Mouse (Mus musculus): Measurements from ENCODE around the gene Pla2g4e. TPM values are rescaled to one million over a fixed set of nuclear protein-coding genes. Genes with fewer than 3 reads are reported as not detected.

The Pla2g4e gene
- polyA plus RNA-seq, 1 experiment from 2014 or later: not detected

DNA sequence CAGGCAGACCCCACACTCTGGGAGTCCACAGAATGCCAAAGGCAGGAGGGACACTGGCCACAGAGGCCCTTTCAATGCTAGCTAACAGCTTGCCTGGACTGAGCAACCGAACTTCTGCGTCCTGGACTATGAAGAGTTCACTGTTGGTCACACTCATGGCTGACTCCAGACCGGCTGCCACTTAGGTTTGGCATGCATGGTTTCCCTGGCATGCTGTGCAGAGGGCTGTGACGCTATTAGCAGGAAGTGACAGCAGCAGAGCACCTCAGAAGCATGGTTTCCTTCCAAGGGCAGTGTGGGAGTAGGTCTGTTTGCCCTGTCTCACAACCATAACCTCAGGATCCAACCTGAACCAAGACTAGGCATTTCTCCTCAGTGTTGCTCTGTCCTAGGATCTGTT lies 118.7 kb downstream of the Pla2g4e start:
- no peak overlapping the region for H3K4me2 ChIP-seq (ENCODE audit: low read depth, low read length)
- H3K27me3 ChIP-seq (ENCODE audit: control insufficient read depth, insufficient read depth, low read length): no peaks in the 10 kb centered on the region
- no peak overlapping the region for H3K9ac ChIP-seq (replicated peaks; ENCODE audit: low read length)
- no peak overlapping the region for H3K4me3 ChIP-seq (ENCODE audit: low read depth, low read length)
- H3K27ac ChIP-seq (replicated peaks; ENCODE audit: low read depth, low read length): no peak overlapping the region
- DNase-seq (ENCODE audit: low spot score): no peak
- 85% methylated on average over 4 of the region's 4 CpGs for WGBS
- no peak for ATAC-seq (replicated peaks; ENCODE audit: insufficient number of reproducible peaks, low FRiP score, low TSS enrichment, low read depth)
- H3K4me1 ChIP-seq (ENCODE audit: control insufficient read depth, insufficient read depth, low read length): no peaks in the 10 kb centered on the region; the same call in 1 of the 2 replicates
- H3K36me3 ChIP-seq (replicated peaks; ENCODE audit: control insufficient read depth, insufficient read depth, low read depth, low read length): no peaks in the 10 kb centered on the region
- no peaks in the 10 kb centered on the region for H3K9me3 ChIP-seq (replicated peaks; ENCODE audit: control insufficient read depth, low read length)

DNA sequence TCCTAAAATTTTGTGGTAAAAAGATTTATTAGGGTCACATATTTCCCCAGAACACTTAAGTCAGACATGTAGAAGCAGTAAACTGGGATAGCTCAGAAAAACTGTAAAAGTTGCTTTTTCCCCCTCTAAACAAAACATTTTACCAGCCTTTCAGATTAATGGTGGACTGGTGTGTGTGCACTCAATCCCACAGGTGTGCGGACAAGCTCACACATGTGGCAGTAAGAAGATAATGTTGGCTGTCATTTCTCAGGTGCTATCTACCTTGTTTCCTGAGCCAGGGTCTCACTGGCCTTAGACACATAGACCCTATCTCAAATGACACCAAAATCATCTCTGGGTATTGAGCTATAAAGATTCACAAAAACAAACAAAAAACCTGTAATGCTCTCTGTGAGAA lies 119.7 kb downstream of the Pla2g4e start:
- Histone ChIP-seq H3K4me1 (ENCODE audit: control insufficient read depth, insufficient read depth, low read length) (no peaks in the 10 kb centered on the region; the same call in 1 of the 2 replicates), H3K4me3 (ENCODE audit: low read depth, low read length) (no peak overlapping the region), H3K36me3 (replicated peaks; ENCODE audit: control insufficient read depth, insufficient read depth, low read depth, low read length) (no peaks in the 10 kb centered on the region), H3K27ac (replicated peaks; ENCODE audit: low read depth, low read length) (no peak overlapping the region), H3K4me2 (ENCODE audit: low read depth, low read length) (no peak overlapping the region), H3K9ac (replicated peaks; ENCODE audit: low read length) (no peak overlapping the region), H3K9me3 (replicated peaks; ENCODE audit: control insufficient read depth, low read length) (no peaks in the 10 kb centered on the region), H3K27me3 (ENCODE audit: control insufficient read depth, insufficient read depth, low read length) (no peaks in the 10 kb centered on the region)
- DNase-seq (ENCODE audit: low spot score) (no peak), ATAC-seq (replicated peaks; ENCODE audit: insufficient number of reproducible peaks, low FRiP score, low TSS enrichment, low read depth) (no peak)
- WGBS: 94% methylated on average over 1 of the region's 1 CpGs

DNA sequence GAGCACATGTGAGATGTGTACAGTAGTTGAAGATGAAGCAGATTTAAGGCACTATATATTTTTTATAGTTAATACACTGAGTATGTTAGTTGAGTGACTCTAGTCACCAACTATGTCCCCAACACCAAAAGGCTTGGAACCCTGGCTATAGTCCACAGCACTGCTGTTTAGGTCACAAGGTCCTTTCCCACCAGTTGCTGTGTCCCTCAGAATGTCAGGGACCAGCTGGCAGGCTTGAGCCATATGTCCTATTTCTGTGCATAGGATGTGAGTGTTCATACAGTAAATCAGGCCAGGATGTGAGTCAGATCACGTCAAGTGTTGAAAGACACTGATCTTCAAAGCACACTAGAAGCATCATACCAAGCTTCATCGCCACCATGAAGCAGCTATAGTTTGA lies 120.2 kb downstream of the Pla2g4e start:
- DNase-seq (ENCODE audit: low spot score) (no peak), ATAC-seq (replicated peaks; ENCODE audit: insufficient number of reproducible peaks, low FRiP score, low TSS enrichment, low read depth) (no peak)
- Histone ChIP-seq H3K36me3 (replicated peaks; ENCODE audit: control insufficient read depth, insufficient read depth, low read depth, low read length) (no peaks in the 10 kb centered on the region), H3K27ac (replicated peaks; ENCODE audit: low read depth, low read length) (no peak overlapping the region), H3K4me3 (ENCODE audit: low read depth, low read length) (no peak overlapping the region), H3K9me3 (replicated peaks; ENCODE audit: control insufficient read depth, low read length) (no peaks in the 10 kb centered on the region), H3K4me2 (ENCODE audit: low read depth, low read length) (no peak overlapping the region), H3K4me1 (ENCODE audit: control insufficient read depth, insufficient read depth, low read length) (no peaks in the 10 kb centered on the region; the same call in 1 of the 2 replicates), H3K9ac (replicated peaks; ENCODE audit: low read length) (no peak overlapping the region), H3K27me3 (ENCODE audit: control insufficient read depth, insufficient read depth, low read length) (no peaks in the 10 kb centered on the region)
- WGBS: 88% methylated on average over 2 of the region's 2 CpGs

DNA sequence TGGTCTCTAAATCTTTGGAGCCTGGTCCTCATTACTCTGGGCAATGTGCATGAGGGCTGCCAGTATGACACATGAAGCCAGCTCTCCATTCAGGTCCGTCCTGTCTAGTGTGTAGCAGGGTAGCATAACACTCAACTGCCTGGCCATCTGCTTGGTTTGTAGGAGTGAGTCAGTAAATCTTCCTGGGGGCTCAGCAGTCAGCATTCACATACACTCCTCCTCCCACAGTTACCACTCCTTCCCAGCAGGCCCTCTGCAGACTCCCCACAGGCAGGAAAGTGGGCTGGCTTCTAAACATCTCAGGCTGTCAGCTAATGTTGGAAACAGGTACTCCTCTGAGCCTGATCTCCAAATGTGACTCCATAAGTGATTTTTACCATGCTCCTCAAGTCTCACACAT lies 121.0 kb downstream of the Pla2g4e start:
- Histone ChIP-seq H3K9me3 (replicated peaks; ENCODE audit: control insufficient read depth, low read length) (no peaks in the 10 kb centered on the region), H3K4me3 (ENCODE audit: low read depth, low read length) (no peak overlapping the region), H3K4me1 (ENCODE audit: control insufficient read depth, insufficient read depth, low read length) (no peaks in the 10 kb centered on the region; the same call in 1 of the 2 replicates), H3K9ac (replicated peaks; ENCODE audit: low read length) (no peak overlapping the region), H3K36me3 (replicated peaks; ENCODE audit: control insufficient read depth, insufficient read depth, low read depth, low read length) (no peaks in the 10 kb centered on the region), H3K27ac (replicated peaks; ENCODE audit: low read depth, low read length) (no peak overlapping the region), H3K4me2 (ENCODE audit: low read depth, low read length) (no peak overlapping the region), H3K27me3 (ENCODE audit: control insufficient read depth, insufficient read depth, low read length) (no peaks in the 10 kb centered on the region)
- 44% methylated on average over 1 of the region's 1 CpGs for WGBS
- DNase-seq (ENCODE audit: low spot score) (no peak), ATAC-seq (replicated peaks; ENCODE audit: insufficient number of reproducible peaks, low FRiP score, low TSS enrichment, low read depth) (no peak)

DNA sequence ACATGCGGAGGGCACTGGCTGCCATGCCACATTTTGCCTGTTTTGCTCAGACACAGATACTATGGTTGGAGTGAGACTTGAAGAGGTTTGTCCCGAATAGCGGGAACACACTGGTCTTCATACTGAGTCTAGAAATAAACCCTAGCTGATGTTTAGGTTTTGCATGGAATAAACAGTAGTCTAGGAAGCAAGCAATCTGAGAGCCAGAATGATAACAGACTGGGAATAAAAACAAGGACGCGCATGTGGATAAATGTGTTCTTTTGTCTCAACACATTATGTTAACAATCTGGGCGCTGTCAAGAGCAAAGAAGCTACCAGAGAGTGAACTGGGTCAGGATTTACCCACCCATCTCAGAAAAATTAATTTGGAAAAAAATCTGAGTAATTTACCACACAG lies 122.2 kb downstream of the Pla2g4e start:
- no peak for ATAC-seq (replicated peaks; ENCODE audit: insufficient number of reproducible peaks, low FRiP score, low TSS enrichment, low read depth)
- Histone ChIP-seq H3K4me2 (ENCODE audit: low read depth, low read length) (no peak overlapping the region), H3K9ac (replicated peaks; ENCODE audit: low read length) (no peak overlapping the region), H3K36me3 (replicated peaks; ENCODE audit: control insufficient read depth, insufficient read depth, low read depth, low read length) (no peaks in the 10 kb centered on the region), H3K9me3 (replicated peaks; ENCODE audit: control insufficient read depth, low read length) (no peaks in the 10 kb centered on the region), H3K4me1 (ENCODE audit: control insufficient read depth, insufficient read depth, low read length) (no peaks in the 10 kb centered on the region; the same call in 1 of the 2 replicates), H3K27me3 (ENCODE audit: control insufficient read depth, insufficient read depth, low read length) (no peaks in the 10 kb centered on the region), H3K27ac (replicated peaks; ENCODE audit: low read depth, low read length) (no peak overlapping the region), H3K4me3 (ENCODE audit: low read depth, low read length) (no peak overlapping the region)
- 91% methylated on average over 6 of the region's 6 CpGs for WGBS
- no peak for DNase-seq (ENCODE audit: low spot score)

DNA sequence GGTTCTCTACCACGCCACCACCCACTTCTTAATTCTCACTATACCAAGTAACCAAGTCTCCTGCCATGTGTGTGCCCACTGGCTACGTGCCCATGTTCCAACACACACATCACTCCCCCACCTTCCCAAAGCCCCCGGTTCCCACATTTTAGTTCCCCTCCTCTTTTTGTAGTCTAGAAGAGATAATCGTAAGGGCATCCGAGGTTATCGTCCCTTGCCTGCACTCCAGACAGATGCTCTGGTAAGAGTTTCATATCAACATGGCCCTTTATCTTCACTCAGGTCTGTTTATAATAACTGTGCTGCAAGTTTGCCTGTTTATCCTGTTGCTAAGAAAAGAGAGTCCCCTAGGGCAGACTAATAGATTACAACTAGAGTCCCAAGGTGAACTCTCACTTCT lies 127.8 kb downstream of the Pla2g4e start:
- Histone ChIP-seq H3K4me3 (ENCODE audit: low read depth, low read length) (no peak overlapping the region), H3K9ac (replicated peaks; ENCODE audit: low read length) (no peak overlapping the region), H3K27me3 (ENCODE audit: control insufficient read depth, insufficient read depth, low read length) (no peaks in the 10 kb centered on the region), H3K4me2 (ENCODE audit: low read depth, low read length) (no peak overlapping the region), H3K36me3 (replicated peaks; ENCODE audit: control insufficient read depth, insufficient read depth, low read depth, low read length) (no peaks in the 10 kb centered on the region), H3K27ac (replicated peaks; ENCODE audit: low read depth, low read length) (no peak overlapping the region), H3K9me3 (replicated peaks; ENCODE audit: control insufficient read depth, low read length) (no peaks in the 10 kb centered on the region), H3K4me1 (ENCODE audit: control insufficient read depth, insufficient read depth, low read length) (no peaks in the 10 kb centered on the region; the same call in 1 of the 2 replicates)
- DNase-seq (ENCODE audit: low spot score): no peak
- 89% methylated on average over 6 of the region's 6 CpGs for WGBS
- no peak for ATAC-seq (replicated peaks; ENCODE audit: insufficient number of reproducible peaks, low FRiP score, low TSS enrichment, low read depth)

Other genes starting within 250 kb of the Pla2g4e start
- gene Jmjd7, start 217.9 kb downstream of the Pla2g4e start, polyA plus RNA-seq (2014; fragmentation: Nextera tagmentation; extraction: Ambion mirVana): 15.4 and 18.4 TPM in 2 replicates
- gene Gm28042, start 217.8 kb downstream of the Pla2g4e start, polyA plus RNA-seq (2014; fragmentation: Nextera tagmentation; extraction: Ambion mirVana): 2.4 and 2.9 TPM in 2 replicates
- gene Pla2g4b, start 211.9 kb downstream of the Pla2g4e start, polyA plus RNA-seq (2014; fragmentation: Nextera tagmentation; extraction: Ambion mirVana): 0.42 and 0.88 TPM in 2 replicates
- 11.9 and 13.7 TPM in 2 replicates for gene Ehd4, start 90.7 kb downstream of the Pla2g4e start, polyA plus RNA-seq (2014; fragmentation: Nextera tagmentation; extraction: Ambion mirVana)
- 0.08 TPM in 1 of 2 replicates, not detected in the other for gene Pla2g4d, start 43.9 kb upstream of the Pla2g4e start, polyA plus RNA-seq (2014; fragmentation: Nextera tagmentation; extraction: Ambion mirVana)
- not detected in 2 replicates for gene Pla2g4f, start 68.8 kb upstream of the Pla2g4e start, polyA plus RNA-seq (2014; fragmentation: Nextera tagmentation; extraction: Ambion mirVana)
- gene Vps39, start 107.8 kb upstream of the Pla2g4e start, polyA plus RNA-seq (2014; fragmentation: Nextera tagmentation; extraction: Ambion mirVana): 26.8 and 30.9 TPM in 2 replicates
- gene Ganc, start 158.6 kb upstream of the Pla2g4e start, polyA plus RNA-seq (2014; fragmentation: Nextera tagmentation; extraction: Ambion mirVana): 5.6 and 8.3 TPM in 2 replicates
- 8.0 and 10.4 TPM in 2 replicates for gene Tmem87a, start 158.8 kb upstream of the Pla2g4e start, polyA plus RNA-seq (2014; fragmentation: Nextera tagmentation; extraction: Ambion mirVana)
- 2.3 and 4.9 TPM in 2 replicates for gene Capn3, start 210.7 kb upstream of the Pla2g4e start, polyA plus RNA-seq (2014; fragmentation: Nextera tagmentation; extraction: Ambion mirVana)

All from embryonic facial prominence, embryonic 11.5 days (tissue).